Mouse (Mus musculus) natural killer cell, adult 2 months (primary cell): Measurements from ENCODE around the gene Sprr4.
"Not testable (repeated sequence)": the region's sequence is repeated elsewhere in the genome, so short reads cannot be mapped to it uniquely, and the experiment has no call there.

Experiments
- DNase-seq, 2 experiments: peaks; one replicate each; pipeline ENCODE4 v3.0.0; 2022; ENCODE audit warnings: low spot score in 2 of 2

Sprr4 gene

GRCm38 (mm10) chr3:92500393-92500792, at the start of gene Sprr4:
Gene Sprr4 (minus strand): TSS chr3:92500493.
- DNase-seq: no peak

GRCm38 (mm10) chr3:92534411-92534810, 34.1 kb upstream of the Sprr4 start, which contains the start of gene 2310046K23Rik:
Gene 2310046K23Rik (minus strand): TSS chr3:92534511.
- DNase-seq: no peak

GRCm38 (mm10) chr3:92512325-92512724, 12.0 kb upstream of the Sprr4 start:
- DNase-seq: no peak

- no peak for DNase-seq
Observed at GRCm38 (mm10) chr3:92510786-92511185, 10.5 kb upstream of the Sprr4 start.

- no peak for DNase-seq
Observed at GRCm38 (mm10) chr3:92508185-92508584, 7.9 kb upstream of the Sprr4 start.

- DNase-seq: no peak
Observed at GRCm38 (mm10) chr3:92503528-92503927, 3.2 kb upstream of the Sprr4 start.

GRCm38 (mm10) chr3:92490262-92490661, 10.0 kb downstream of the Sprr4 start:
- DNase-seq: not testable (repeated sequence)

GRCm38 (mm10) chr3:92486307-92486706, 14.0 kb downstream of the Sprr4 start:
- DNase-seq: no peak

- no peak for DNase-seq
Observed at GRCm38 (mm10) chr3:92485863-92486262, 14.4 kb downstream of the Sprr4 start, which contains the start of gene Sprr1a. Gene Sprr1a (minus strand): TSS chr3:92485895.

- DNase-seq: not testable (repeated sequence)
Observed at GRCm38 (mm10) chr3:92481249-92481648, 19.0 kb downstream of the Sprr4 start.

- no peak for DNase-seq
Observed at GRCm38 (mm10) chr3:92470111-92470510, 30.2 kb downstream of the Sprr4 start.

- DNase-seq: no peak
Observed at GRCm38 (mm10) chr3:92467424-92467823, 32.9 kb downstream of the Sprr4 start.

GRCm38 (mm10) chr3:92466576-92466975, 33.7 kb downstream of the Sprr4 start:
- no peak for DNase-seq

- DNase-seq: no peak
Observed at GRCm38 (mm10) chr3:92458620-92459019, 41.7 kb downstream of the Sprr4 start, which contains the start of gene Sprr3. Gene Sprr3 (minus strand): TSS chr3:92458720.

GRCm38 (mm10) chr3:92455151-92455550, 45.1 kb downstream of the Sprr4 start:
- no peak for DNase-seq
